Mouse (Mus musculus): ENCODE data around the gene Atp4a. TPM values are rescaled to one million over a fixed set of nuclear protein-coding genes. Genes with fewer than 3 reads are reported as not detected.
A peak's percentile ranks its signal among the peaks of the same experiment; 100 is the strongest.

The Atp4a gene
- polyA plus RNA-seq, 1 experiment from 2014 or later = 0.17 TPM

DNA sequence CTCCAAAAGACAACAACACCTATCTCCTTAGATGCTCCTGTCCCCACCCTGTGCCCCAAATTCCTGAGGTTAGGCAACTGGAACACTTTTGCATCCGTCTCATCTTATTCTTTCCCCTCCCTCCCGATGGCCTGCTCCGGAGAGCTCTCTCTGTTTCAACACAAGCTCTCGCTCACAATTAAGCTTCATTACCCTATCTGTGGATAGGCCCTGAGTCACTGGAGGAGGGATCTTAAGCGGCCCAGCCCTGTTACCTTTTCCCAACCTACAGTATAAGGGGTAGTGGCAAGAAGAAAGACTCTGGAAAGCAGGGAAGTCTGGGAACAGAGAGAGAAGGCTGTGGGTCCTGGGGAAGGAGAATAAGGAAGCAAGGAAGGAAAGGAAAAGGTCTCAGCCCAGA is 51.4 kb downstream of the Atp4a start, which contains the start of gene Dmkn:
Dmkn (plus strand) TSS at position 301 of the 400 bp plus-strand sequence.
- 55% methylated on average over 5 of the region's 5 CpGs for WGBS (ENCODE audit: insufficient replicate concordance)
- Histone ChIP-seq H3K4me1 (ENCODE audit: control insufficient read depth, insufficient read depth, low read length) (peaks cover 8% of the 10 kb centered on the region; the same call in 1 of the 2 replicates), H3K9me3 (replicated peaks; ENCODE audit: control insufficient read depth, low read length) (no peaks in the 10 kb centered on the region), H3K27me3 (ENCODE audit: control insufficient read depth, insufficient read depth, low read length) (no peaks in the 10 kb centered on the region), H3K4me2 (no peak within 1 kb of the TSS), H3K27ac (ENCODE audit: low read depth, low read length) (no peak within 1 kb of the TSS), H3K9ac (ENCODE audit: low read depth, low read length) (no peak within 1 kb of the TSS), H3K4me3 (ENCODE audit: low read depth, low read length) (no peak within 1 kb of the TSS), H3K36me3 (ENCODE audit: control insufficient read depth, insufficient read depth, low read length) (no peaks in the 10 kb centered on the region)
- no peak for ATAC-seq (replicated peaks; ENCODE audit: insufficient number of reproducible peaks, low FRiP score, low TSS enrichment)

DNA sequence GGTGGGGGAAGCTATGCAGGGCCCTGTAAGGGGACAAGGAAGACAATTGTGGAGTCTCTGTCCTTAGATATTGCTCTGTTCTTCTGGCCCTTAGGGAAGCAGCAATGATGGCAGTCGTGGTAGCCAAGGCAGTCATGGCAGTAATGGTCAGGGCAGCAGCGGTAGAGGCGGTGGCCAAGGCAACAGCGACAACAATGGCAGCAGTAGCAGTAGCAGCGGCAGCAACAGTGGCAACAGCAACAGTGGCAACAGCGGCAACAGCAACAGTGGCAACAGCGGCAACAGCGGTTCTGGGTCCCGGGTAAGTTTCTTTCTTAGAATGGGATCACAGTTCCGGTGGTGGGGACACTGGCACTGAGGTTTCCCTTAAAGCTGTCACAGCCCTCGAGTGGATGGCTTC is 53.2 kb downstream of the Atp4a start:
- no peak overlapping the region for H3K27ac ChIP-seq (ENCODE audit: low read depth, low read length)
- no peaks in the 10 kb centered on the region for H3K27me3 ChIP-seq (ENCODE audit: control insufficient read depth, insufficient read depth, low read length)
- peaks cover 8% of the 10 kb centered on the region; the same call in 1 of the 2 replicates for H3K4me1 ChIP-seq (ENCODE audit: control insufficient read depth, insufficient read depth, low read length)
- H3K4me3 ChIP-seq (ENCODE audit: low read depth, low read length) = no peak overlapping the region
- no peak for ATAC-seq (replicated peaks; ENCODE audit: insufficient number of reproducible peaks, low FRiP score, low TSS enrichment)
- H3K4me2 ChIP-seq = peak overlapping the region; percentile 25; the same call in 1 of the 2 replicates
- no peaks in the 10 kb centered on the region for H3K9me3 ChIP-seq (replicated peaks; ENCODE audit: control insufficient read depth, low read length)
- H3K9ac ChIP-seq (ENCODE audit: low read depth, low read length) = no peak overlapping the region
- no peaks in the 10 kb centered on the region for H3K36me3 ChIP-seq (ENCODE audit: control insufficient read depth, insufficient read depth, low read length)
- WGBS (ENCODE audit: insufficient replicate concordance) = 28% methylated on average over 11 of the region's 11 CpGs

DNA sequence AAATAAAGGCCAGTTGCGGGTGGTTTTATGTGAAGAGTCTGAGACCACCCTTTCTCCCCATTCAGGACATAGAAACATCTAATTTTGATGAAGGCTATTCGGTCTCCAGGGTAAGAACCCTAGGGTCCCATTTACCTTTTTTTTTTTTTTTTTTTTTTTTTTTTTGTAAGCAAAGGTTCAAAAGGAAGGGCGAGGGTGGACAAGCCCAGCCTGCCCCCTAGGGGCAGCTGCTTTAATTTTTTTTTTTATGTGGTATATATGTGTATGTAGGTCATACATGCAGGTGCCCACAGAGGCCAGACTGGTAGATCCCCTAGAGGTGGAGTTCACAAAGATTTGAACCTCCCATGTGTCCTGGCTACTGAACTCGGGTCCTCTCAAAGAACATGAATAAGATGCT is 54.4 kb downstream of the Atp4a start:
- Histone ChIP-seq H3K4me3 (ENCODE audit: low read depth, low read length) (no peak overlapping the region), H3K27me3 (ENCODE audit: control insufficient read depth, insufficient read depth, low read length) (no peaks in the 10 kb centered on the region), H3K4me2 (no peak overlapping the region), H3K27ac (ENCODE audit: low read depth, low read length) (no peak overlapping the region), H3K36me3 (ENCODE audit: control insufficient read depth, insufficient read depth, low read length) (no peaks in the 10 kb centered on the region), H3K4me1 (ENCODE audit: control insufficient read depth, insufficient read depth, low read length) (peaks cover 2% of the 10 kb centered on the region; the same call in 1 of the 2 replicates), H3K9me3 (replicated peaks; ENCODE audit: control insufficient read depth, low read length) (no peaks in the 10 kb centered on the region; the same call in 1 of the 2 replicates), H3K9ac (ENCODE audit: low read depth, low read length) (no peak overlapping the region)
- ATAC-seq (replicated peaks; ENCODE audit: insufficient number of reproducible peaks, low FRiP score, low TSS enrichment) = no peak
- WGBS (ENCODE audit: insufficient replicate concordance) = 82% methylated on average over 4 of the region's 4 CpGs

DNA sequence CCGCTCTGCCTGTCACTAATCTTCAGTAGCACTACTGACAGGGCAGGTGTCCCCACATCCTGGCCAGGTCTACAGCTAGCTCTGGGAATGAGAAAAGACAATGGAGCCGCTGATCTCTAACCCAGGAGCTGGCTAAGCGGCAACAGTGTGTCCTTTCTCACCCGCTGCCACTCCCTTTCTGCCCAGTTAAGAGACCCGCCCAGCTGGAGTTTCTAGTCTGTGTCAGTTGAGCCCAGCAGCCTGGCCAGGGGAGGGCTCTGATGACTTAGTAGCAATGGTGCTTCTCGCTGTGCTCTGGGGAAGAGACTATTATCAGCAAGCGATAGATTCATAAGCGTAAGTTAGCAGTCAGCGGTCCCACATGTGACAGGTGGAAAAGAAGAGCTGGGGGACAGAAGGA is 57.2 kb downstream of the Atp4a start:
- WGBS (ENCODE audit: insufficient replicate concordance) = 22% methylated on average over 9 of the region's 9 CpGs
- Histone ChIP-seq H3K9me3 (replicated peaks; ENCODE audit: control insufficient read depth, low read length) (no peaks in the 10 kb centered on the region; the same call in 1 of the 2 replicates), H3K36me3 (ENCODE audit: control insufficient read depth, insufficient read depth, low read length) (no peaks in the 10 kb centered on the region), H3K27me3 (ENCODE audit: control insufficient read depth, insufficient read depth, low read length) (no peaks in the 10 kb centered on the region), H3K4me2 (no peak overlapping the region), H3K4me1 (ENCODE audit: control insufficient read depth, insufficient read depth, low read length) (no peaks in the 10 kb centered on the region), H3K4me3 (ENCODE audit: low read depth, low read length) (no peak overlapping the region), H3K27ac (ENCODE audit: low read depth, low read length) (no peak overlapping the region), H3K9ac (ENCODE audit: low read depth, low read length) (0 out of 2 replicates have a peak overlapping the region, but pooled peaks have one; percentile 40)
- no peak for ATAC-seq (replicated peaks; ENCODE audit: insufficient number of reproducible peaks, low FRiP score, low TSS enrichment)

Other genes starting within 250 kb of the Atp4a start
- gene Prodh2, start 218.6 kb upstream of the Atp4a start, polyA plus RNA-seq (2014; fragmentation: Nextera tagmentation; extraction: Ambion mirVana) = 0.37 TPM in 1 of 2 replicates, not detected in the other
- 6.0 and 7.2 TPM in 2 replicates for gene Arhgap33, start 177.1 kb upstream of the Atp4a start, polyA plus RNA-seq (2014; fragmentation: Nextera tagmentation; extraction: Ambion mirVana)
- 10.7 and 12.5 TPM in 2 replicates for gene Hspb6, start 160.0 kb upstream of the Atp4a start, polyA plus RNA-seq (2014; fragmentation: Nextera tagmentation; extraction: Ambion mirVana)
- gene Proser3, start 159.9 kb upstream of the Atp4a start, polyA plus RNA-seq (2014; fragmentation: Nextera tagmentation; extraction: Ambion mirVana) = 10.3 and 12.7 TPM in 2 replicates
- 33.6 and 34.8 TPM in 2 replicates for gene Lin37, start 152.4 kb upstream of the Atp4a start, polyA plus RNA-seq (2014; fragmentation: Nextera tagmentation; extraction: Ambion mirVana)
- 87.6 and 91.2 TPM in 2 replicates for gene U2af1l4, start 148.9 kb upstream of the Atp4a start, polyA plus RNA-seq (2014; fragmentation: Nextera tagmentation; extraction: Ambion mirVana)
- 5.4 and 5.5 TPM in 2 replicates for gene Gm49396, start 148.9 kb upstream of the Atp4a start, polyA plus RNA-seq (2014; fragmentation: Nextera tagmentation; extraction: Ambion mirVana)
- gene Psenen, start 148.6 kb upstream of the Atp4a start, polyA plus RNA-seq (2014; fragmentation: Nextera tagmentation; extraction: Ambion mirVana) = 102 and 107 TPM in 2 replicates
- gene Igflr1, start 146.8 kb upstream of the Atp4a start, polyA plus RNA-seq (2014; fragmentation: Nextera tagmentation; extraction: Ambion mirVana) = 2.3 and 3.2 TPM in 2 replicates
- 7.1 and 8.1 TPM in 2 replicates for gene Kmt2b, start 123.5 kb upstream of the Atp4a start, polyA plus RNA-seq (2014; fragmentation: Nextera tagmentation; extraction: Ambion mirVana)
- 0.14 TPM in 1 of 2 replicates, not detected in the other for gene Zbtb32, start 113.3 kb upstream of the Atp4a start, polyA plus RNA-seq (2014; fragmentation: Nextera tagmentation; extraction: Ambion mirVana)
- gene Upk1a, start 99.4 kb upstream of the Atp4a start, polyA plus RNA-seq (2014; fragmentation: Nextera tagmentation; extraction: Ambion mirVana) = 0.31 and 0.47 TPM in 2 replicates
- gene Cox6b1, start 86.1 kb upstream of the Atp4a start, polyA plus RNA-seq (2014; fragmentation: Nextera tagmentation; extraction: Ambion mirVana) = 1,669 and 1,746 TPM in 2 replicates
- 2.6 and 3.6 TPM in 2 replicates for gene Etv2, start 76.4 kb upstream of the Atp4a start, polyA plus RNA-seq (2014; fragmentation: Nextera tagmentation; extraction: Ambion mirVana)
- gene Rbm42, start 61.9 kb upstream of the Atp4a start, polyA plus RNA-seq (2014; fragmentation: Nextera tagmentation; extraction: Ambion mirVana) = 76.7 and 82.8 TPM in 2 replicates
- gene Haus5, start 47.2 kb upstream of the Atp4a start, polyA plus RNA-seq (2014; fragmentation: Nextera tagmentation; extraction: Ambion mirVana) = 35.0 and 37.6 TPM in 2 replicates
- gene Pmis2, start 40.6 kb upstream of the Atp4a start, polyA plus RNA-seq (2014; fragmentation: Nextera tagmentation; extraction: Ambion mirVana) = not detected in 2 replicates
- gene 2200002J24Rik, start 13.3 kb upstream of the Atp4a start, polyA plus RNA-seq (2014; fragmentation: Nextera tagmentation; extraction: Ambion mirVana) = 0.70 and 1.6 TPM in 2 replicates
- gene Tmem147, start 17.3 kb downstream of the Atp4a start, polyA plus RNA-seq (2014; fragmentation: Nextera tagmentation; extraction: Ambion mirVana) = 172 and 173 TPM in 2 replicates
- gene Gapdhs, start 31.5 kb downstream of the Atp4a start, polyA plus RNA-seq (2014; fragmentation: Nextera tagmentation; extraction: Ambion mirVana) = 0.25 and 0.36 TPM in 2 replicates
- gene Sbsn, start 39.3 kb downstream of the Atp4a start, polyA plus RNA-seq (2014; fragmentation: Nextera tagmentation; extraction: Ambion mirVana) = 0.49 and 0.56 TPM in 2 replicates
- gene Dmkn, start 51.5 kb downstream of the Atp4a start, polyA plus RNA-seq (2014; fragmentation: Nextera tagmentation; extraction: Ambion mirVana) = 1.1 and 1.2 TPM in 2 replicates
- not detected in 2 replicates for gene Krtdap, start 75.7 kb downstream of the Atp4a start, polyA plus RNA-seq (2014; fragmentation: Nextera tagmentation; extraction: Ambion mirVana)
- not detected in 2 replicates for gene Ffar2, start 111.6 kb downstream of the Atp4a start, polyA plus RNA-seq (2014; fragmentation: Nextera tagmentation; extraction: Ambion mirVana)
- not detected in 2 replicates for gene Ffar3, start 144.0 kb downstream of the Atp4a start, polyA plus RNA-seq (2014; fragmentation: Nextera tagmentation; extraction: Ambion mirVana)
- gene Ffar1, start 149.4 kb downstream of the Atp4a start, polyA plus RNA-seq (2014; fragmentation: Nextera tagmentation; extraction: Ambion mirVana) = not detected in 2 replicates
- not detected in 2 replicates for gene Cd22, start 168.1 kb downstream of the Atp4a start, polyA plus RNA-seq (2014; fragmentation: Nextera tagmentation; extraction: Ambion mirVana)
- 0.09 TPM in 1 of 2 replicates, not detected in the other for gene Mag, start 202.7 kb downstream of the Atp4a start, polyA plus RNA-seq (2014; fragmentation: Nextera tagmentation; extraction: Ambion mirVana)
- not detected in 2 replicates for gene Hamp2, start 212.5 kb downstream of the Atp4a start, polyA plus RNA-seq (2014; fragmentation: Nextera tagmentation; extraction: Ambion mirVana)
- gene Hamp, start 231.8 kb downstream of the Atp4a start, polyA plus RNA-seq (2014; fragmentation: Nextera tagmentation; extraction: Ambion mirVana) = not detected in 2 replicates
- 18.8 and 19.6 TPM in 2 replicates for gene Usf2, start 244.6 kb downstream of the Atp4a start, polyA plus RNA-seq (2014; fragmentation: Nextera tagmentation; extraction: Ambion mirVana)